Mouse (Mus musculus) common myeloid progenitor, adult 5-6 weeks (primary cell): ENCODE data around the gene Cfd. TPM values are rescaled to one million over a fixed set of nuclear protein-coding genes. Genes with fewer than 3 reads are reported as not detected.

Source experiments
- total RNA-seq: library from RNA; stranded (forward); fragments of 200-1000, 187-1606 nt; gene quantifications from 2 replicates; pipeline ENCODE4 v1.2.3, GENCODE M21; 2017

Gene Cfd
- total RNA-seq, 1 experiment from 2014 or later = not detected

Other genes with a start within 250 kb of the Cfd start
- gene Odf3l2, start 245.1 kb upstream of the Cfd start, total RNA-seq = not detected in 2 replicates
- not detected in 2 replicates for gene Madcam1, start 226.3 kb upstream of the Cfd start, total RNA-seq
- gene Tpgs1, start 221.5 kb upstream of the Cfd start, total RNA-seq = 5.3 and 9.9 TPM in 2 replicates
- gene Cdc34, start 208.7 kb upstream of the Cfd start, total RNA-seq = 109 and 113 TPM in 2 replicates
- gene Gzmm, start 201.8 kb upstream of the Cfd start, total RNA-seq = 0.96 and 1.6 TPM in 2 replicates
- gene Bsg, start 186.4 kb upstream of the Cfd start, total RNA-seq = 283 and 298 TPM in 2 replicates
- not detected in 2 replicates for gene Hcn2, start 174.2 kb upstream of the Cfd start, total RNA-seq
- 10.3 and 16.1 TPM in 2 replicates for gene Polrmt, start 144.3 kb upstream of the Cfd start, total RNA-seq
- not detected in 2 replicates for gene Fgf22, start 135.8 kb upstream of the Cfd start, total RNA-seq
- gene Rnf126, start 123.9 kb upstream of the Cfd start, total RNA-seq = 12.9 and 21.0 TPM in 2 replicates
- gene Fstl3, start 113.6 kb upstream of the Cfd start, total RNA-seq = 0.19 and 0.50 TPM in 2 replicates
- gene Prss57, start 99.9 kb upstream of the Cfd start, total RNA-seq = 9.4 and 16.3 TPM in 2 replicates
- 21.8 and 24.8 TPM in 2 replicates for gene Palm, start 97.3 kb upstream of the Cfd start, total RNA-seq
- not detected in 2 replicates for gene Misp, start 69.9 kb upstream of the Cfd start, total RNA-seq
- gene Ptbp1, start 36.4 kb upstream of the Cfd start, total RNA-seq = 210 and 221 TPM in 2 replicates
- gene Prtn3, start 16.4 kb upstream of the Cfd start, total RNA-seq = 131 and 159 TPM in 2 replicates
- 40.8 and 46.6 TPM in 2 replicates for gene Plppr3, start 16.2 kb upstream of the Cfd start, total RNA-seq
- 61.2 and 92.1 TPM in 2 replicates for gene Elane, start 4.6 kb upstream of the Cfd start, total RNA-seq
- gene Med16, start 18.1 kb downstream of the Cfd start, total RNA-seq = 17.3 and 19.3 TPM in 2 replicates
- gene Gm26602, start 20.0 kb downstream of the Cfd start, total RNA-seq = 7.0 and 11.2 TPM in 2 replicates
- 0.73 TPM in 1 of 2 replicates, not detected in the other for gene Kiss1r, start 26.1 kb downstream of the Cfd start, total RNA-seq
- gene R3hdm4, start 30.4 kb downstream of the Cfd start, total RNA-seq = 38.4 and 50.7 TPM in 2 replicates
- 11.5 and 16.0 TPM in 2 replicates for gene Arid3a, start 36.2 kb downstream of the Cfd start, total RNA-seq
- 26.5 and 27.2 TPM in 2 replicates for gene Wdr18, start 69.3 kb downstream of the Cfd start, total RNA-seq
- gene Grin3b, start 79.9 kb downstream of the Cfd start, total RNA-seq = not detected in 2 replicates
- gene Tmem259, start 93.5 kb downstream of the Cfd start, total RNA-seq = 44.8 and 56.7 TPM in 2 replicates
- gene Cnn2, start 97.7 kb downstream of the Cfd start, total RNA-seq = 62.2 and 72.9 TPM in 2 replicates
- gene Abca7, start 105.6 kb downstream of the Cfd start, total RNA-seq = 10.7 and 15.5 TPM in 2 replicates
- gene Arhgap45, start 125.8 kb downstream of the Cfd start, total RNA-seq = 85.6 and 106 TPM in 2 replicates
- gene Polr2e, start 148.9 kb downstream of the Cfd start, total RNA-seq = 145 and 146 TPM in 2 replicates
- 451 and 481 TPM in 2 replicates for gene Gpx4, start 156.3 kb downstream of the Cfd start, total RNA-seq
- gene Sbno2, start 214.7 kb downstream of the Cfd start, total RNA-seq = 16.2 and 22.3 TPM in 2 replicates
- 102 and 139 TPM in 2 replicates for gene Stk11, start 224.9 kb downstream of the Cfd start, total RNA-seq
- gene Atp5d, start 247.8 kb downstream of the Cfd start, total RNA-seq = 52.3 and 60.0 TPM in 2 replicates
- 0.41 and 0.73 TPM in 2 replicates for gene Cbarp, start 250.0 kb downstream of the Cfd start, total RNA-seq